Mouse (Mus musculus) B cell, adult 2 months (primary cell): ENCODE results near the gene Bmp10.
"Not testable (repeated sequence)": the region's sequence is repeated elsewhere in the genome, so short reads cannot be mapped to it uniquely, and the experiment has no call there.

Experiments
- DNase-seq, 2 experiments: peaks; one replicate each; pipeline ENCODE4 v3.0.0; 2022

Bmp10 gene

GRCm38 (mm10) chr6:87449534-87449933 is 20.7 kb downstream of the Bmp10 start:
- DNase-seq, result no peak

DNA sequence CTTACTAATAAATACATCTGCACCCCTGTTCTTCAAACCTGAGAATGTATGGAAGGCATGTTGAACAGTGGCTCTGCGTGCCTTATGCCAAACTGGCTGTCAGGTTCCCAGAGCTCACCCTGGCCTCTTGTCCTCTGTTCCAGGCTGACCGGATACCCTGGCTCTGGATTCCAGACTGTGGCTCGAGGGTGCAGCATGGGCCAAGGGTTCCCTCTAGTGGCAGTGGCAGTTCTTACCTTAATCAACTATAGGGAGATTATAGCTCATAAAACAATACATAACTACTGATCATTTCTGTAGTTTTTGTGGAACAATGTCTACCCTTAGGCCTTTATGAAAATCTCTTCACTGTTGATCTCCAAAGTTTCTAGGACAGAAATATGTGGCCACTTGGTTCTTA is 22.2 kb downstream of the Bmp10 start:
- peak; percentile 51 to 52 for DNase-seq

DNA sequence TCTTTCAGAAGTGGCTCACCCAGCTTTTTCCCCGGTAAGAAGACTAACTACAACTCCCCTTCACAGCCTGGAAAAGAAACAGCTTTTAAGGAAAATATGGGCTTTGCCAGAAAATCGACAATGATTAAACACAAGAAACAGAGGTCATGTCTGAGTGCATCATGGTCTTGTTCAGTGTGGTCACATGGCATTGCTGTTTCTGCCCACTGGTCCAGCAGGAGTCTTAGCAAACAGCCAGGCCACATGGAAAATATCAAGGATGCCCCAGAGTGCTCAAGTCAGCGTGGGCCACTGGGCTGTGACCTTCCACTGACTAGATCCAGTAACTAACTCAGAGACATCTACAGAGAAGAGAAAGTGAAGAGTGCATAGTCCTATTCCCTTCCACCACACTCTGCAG is 23.0 kb downstream of the Bmp10 start:
- no peak for DNase-seq

- DNase-seq, result no peak
Measured at GRCm38 (mm10) chr6:87455507-87455906, 26.7 kb downstream of the Bmp10 start.

- peak; percentile 78 to 81 for DNase-seq
Measured at GRCm38 (mm10) chr6:87466221-87466620, 37.4 kb downstream of the Bmp10 start.

GRCm38 (mm10) chr6:87467373-87467772 is 38.6 kb downstream of the Bmp10 start:
- DNase-seq, result no peak

DNA sequence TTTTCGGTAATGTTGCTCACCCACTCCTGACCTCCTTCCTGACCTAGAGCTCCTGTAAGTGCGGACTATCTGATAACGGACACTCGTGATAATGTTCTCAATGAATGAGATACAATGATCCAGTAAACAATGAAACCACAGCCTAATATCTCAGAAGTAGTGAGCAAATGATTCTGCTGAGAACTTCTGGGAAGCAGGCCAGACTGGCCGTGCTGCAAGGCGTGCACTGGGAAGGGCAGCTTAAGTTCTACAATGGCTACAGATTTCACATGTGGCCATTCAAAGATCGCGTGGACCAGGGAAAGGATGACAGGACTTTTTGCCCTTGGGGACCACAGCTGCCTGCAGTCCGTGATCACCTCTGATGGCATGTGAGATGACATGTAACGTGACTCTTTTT is 39.6 kb downstream of the Bmp10 start:
- no peak for DNase-seq

DNA sequence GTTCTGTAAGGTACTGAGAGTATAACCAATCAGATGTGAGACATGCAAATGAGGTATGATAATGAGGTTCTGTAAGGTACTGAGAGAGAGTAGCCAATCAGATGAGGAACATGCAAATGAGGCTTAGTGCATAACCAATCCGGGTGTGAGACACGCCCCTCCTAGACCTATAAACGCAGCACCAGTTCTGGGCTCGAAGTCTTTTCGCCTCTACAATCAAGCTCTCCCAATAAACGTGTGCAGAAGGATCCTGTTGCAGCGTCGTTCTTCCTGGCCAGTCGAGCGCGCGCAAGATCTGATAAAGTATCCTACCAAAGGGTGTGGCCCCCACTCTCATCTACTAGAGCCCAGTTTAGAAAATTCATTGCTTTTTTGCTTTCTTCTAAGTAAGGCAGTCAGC is 41.3 kb downstream of the Bmp10 start:
- DNase-seq, result not testable (repeated sequence)

DNA sequence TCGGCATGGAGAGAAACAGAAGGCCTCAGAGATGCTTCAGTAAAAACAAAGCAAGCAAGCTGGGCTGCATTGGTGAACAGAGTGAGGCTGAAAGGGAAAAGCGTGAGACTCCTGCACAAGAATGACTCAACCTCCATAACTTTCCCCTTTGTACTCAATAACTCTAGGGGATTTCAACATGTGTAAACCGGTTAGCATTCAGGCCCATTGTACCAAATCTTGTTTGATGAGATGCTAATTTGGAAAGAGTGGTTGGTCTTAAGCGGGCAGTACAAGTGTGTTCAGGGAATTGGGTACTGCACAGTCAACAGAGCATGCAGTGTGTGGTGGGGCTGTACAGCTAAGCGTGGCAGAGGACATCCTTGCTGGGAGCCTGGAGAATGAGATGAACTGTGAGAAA is 46.4 kb downstream of the Bmp10 start:
- DNase-seq, result no peak

DNA sequence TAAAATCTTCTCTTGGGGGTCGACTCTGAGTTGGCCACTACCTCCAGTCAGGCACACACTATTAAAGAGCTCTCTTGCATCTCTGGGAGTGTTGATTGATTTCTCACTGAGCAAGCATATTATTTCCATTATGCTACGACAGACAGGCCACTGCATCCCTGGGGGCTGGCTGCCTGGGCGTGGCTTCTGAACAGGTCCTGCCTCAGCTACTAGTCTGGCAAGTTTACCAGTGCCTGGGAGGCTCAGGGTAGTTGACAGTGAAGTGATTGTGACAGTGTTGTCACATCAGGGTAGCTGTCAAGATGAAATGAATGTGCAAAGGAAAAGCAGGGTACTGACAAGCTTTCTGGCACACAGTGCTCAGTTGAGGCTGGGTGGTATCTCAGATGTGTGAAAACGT is 50.1 kb downstream of the Bmp10 start:
- DNase-seq, result no peak

DNA sequence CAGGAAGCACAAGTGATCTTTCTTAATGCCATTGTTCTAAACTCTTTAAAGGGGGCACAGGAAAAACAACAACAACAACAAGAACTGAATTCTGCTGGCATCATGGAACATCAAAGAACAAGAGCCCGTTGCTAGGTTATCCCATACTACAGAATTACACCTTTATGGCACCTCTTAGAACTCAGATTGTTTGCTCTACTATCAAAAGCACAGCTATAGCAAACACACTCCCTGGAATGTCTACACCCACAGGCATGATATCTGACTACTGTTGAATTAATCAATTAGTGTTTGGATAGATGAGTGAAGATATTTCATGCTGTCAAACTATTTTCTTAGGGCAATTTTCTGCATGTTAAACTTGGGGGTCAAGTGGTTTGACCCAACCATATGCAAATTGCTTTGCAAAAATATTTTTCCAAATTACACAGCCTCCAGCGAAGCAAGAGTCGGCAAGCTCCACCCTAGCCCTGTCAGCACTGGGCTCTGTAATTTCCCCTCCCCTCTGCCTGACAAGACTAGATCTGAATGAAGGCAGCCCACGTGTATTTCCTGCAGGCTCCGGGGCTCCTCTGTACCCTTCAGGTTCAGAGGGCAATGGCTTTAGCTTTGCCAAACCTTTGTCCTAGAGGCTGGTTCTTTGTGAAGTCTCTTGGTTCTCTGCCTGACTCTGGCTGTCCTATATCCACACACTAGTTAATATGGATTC is 50.7 kb downstream of the Bmp10 start:
- DNase-seq, result no peak

- DNase-seq, result no peak
Measured at GRCm38 (mm10) chr6:87483224-87483899, 54.6 kb downstream of the Bmp10 start.

- no peak for DNase-seq
Measured at GRCm38 (mm10) chr6:87483900-87484289, 55.1 kb downstream of the Bmp10 start.

GRCm38 (mm10) chr6:87484806-87485205 is 56.0 kb downstream of the Bmp10 start:
- no peak for DNase-seq
